Mouse (Mus musculus) hindbrain, embryonic 11.5 days (tissue): ENCODE results near the gene St7. TPM values are rescaled to one million over a fixed set of nuclear protein-coding genes. Genes with fewer than 3 reads are reported as not detected.
A peak's percentile ranks its signal among the peaks of the same experiment; 100 is the strongest.

Experiments
- ATAC-seq: fragments of 200-750 bp; cut with Nextera tagmentation; 2 replicates; pipeline ENCODE4 v1.8.0; 2017; ENCODE audit warnings: mild to moderate bottlenecking, moderate TSS enrichment, moderate library complexity; ENCODE audit not compliant: low FRiP score
- DNase-seq: peaks from one replicate; pipeline ENCODE4 v3.0.0-alpha.2; 2015; ENCODE audit warnings: low spot score
- H3K27ac ChIP-seq: fragments of 300-500 bp; sonication (generic); 2 replicates; pipeline ENCODE4 v1.5.1; 2014; ENCODE audit warnings: mild to moderate bottlenecking, low read depth, low read length
- H3K27me3 ChIP-seq: fragments of 300-500 bp; sonication (generic); 2 replicates; pipeline ENCODE4 v1.6.1; 2014; ENCODE audit warnings: mild to moderate bottlenecking, low read length, moderate library complexity, mixed read lengths; ENCODE audit not compliant: control insufficient read depth, insufficient read depth
- H3K36me3 ChIP-seq: fragments of 300-500 bp; sonication (generic); 2 replicates; pipeline ENCODE4 v1.6.1; 2014; ENCODE audit warnings: mild to moderate bottlenecking, low read length, moderate library complexity, mixed read lengths; ENCODE audit not compliant: control insufficient read depth, insufficient read depth
- H3K4me1 ChIP-seq: fragments of 300-500 bp; sonication (generic); replicated peaks from 2 replicates; pipeline ENCODE4 v1.6.1; 2014; ENCODE audit warnings: low read length, mixed read lengths; ENCODE audit not compliant: control insufficient read depth, insufficient read depth
- H3K4me2 ChIP-seq: fragments of 300-500 bp; sonication (generic); replicated peaks from 2 replicates; pipeline ENCODE4 v1.6.1; 2014; ENCODE audit warnings: mild to moderate bottlenecking, low read depth, low read length
- H3K4me3 ChIP-seq: fragments of 300-500 bp; sonication (generic); 2 replicates; pipeline ENCODE4 v1.5.1; 2014; ENCODE audit warnings: low read depth, low read length
- H3K9ac ChIP-seq: fragments of 300-500 bp; sonication (generic); 2 replicates; pipeline ENCODE4 v1.6.1; 2014; ENCODE audit warnings: low read depth, low read length
- H3K9me3 ChIP-seq: fragments of 300-500 bp; sonication (generic); 2 replicates; pipeline ENCODE4 v1.6.1; 2016; ENCODE audit warnings: low read length; ENCODE audit not compliant: control insufficient read depth
- WGBS: fragments of 180-500 bp; shearing (Covaris S2); extraction: QIAGEN DNeasy Blood & Tissue Kit; methylation state at CpG from one replicate; pipeline ENCODE4 v1.1.7; 2014; 5-methylcytosine and 5-hydroxymethylcytosine counted together
- polyA plus RNA-seq: library from polyadenylated mRNA; unstranded; fragments of >200 nt; fragmentation: Nextera tagmentation; extraction: Ambion mirVana; gene quantifications from 2 replicates; pipeline ENCODE4 v1.2.1, GENCODE M21; 2014

Gene St7
- polyA plus RNA-seq, 1 experiment from 2014 or later = 52.1 TPM

- Histone ChIP-seq H3K9ac (no peak overlapping the region), H3K4me3 (no peak overlapping the region), H3K4me1 (no peaks in the 10 kb centered on the region), H3K4me2 (no peak overlapping the region), H3K27me3 (no peaks in the 10 kb centered on the region), H3K9me3 (no peaks in the 10 kb centered on the region), H3K36me3 (no peaks in the 10 kb centered on the region), H3K27ac (no peak overlapping the region)
- no peak for ATAC-seq
- 94% methylated on average over 4 of the region's 4 CpGs for WGBS
- DNase-seq = no peak
Measured at GRCm38 (mm10) chr6:17742209-17742608, 49.5 kb downstream of the St7 start.

- WGBS = 94% methylated on average over 4 of the region's 4 CpGs
- no peak for ATAC-seq
Measured at GRCm38 (mm10) chr6:17743325-17743724, 50.6 kb downstream of the St7 start.

GRCm38 (mm10) chr6:17747724-17748123 lies 55.0 kb downstream of the St7 start:
- H3K36me3 ChIP-seq = no peaks in the 10 kb centered on the region
- H3K27ac ChIP-seq = no peak overlapping the region
- H3K4me2 ChIP-seq = no peak overlapping the region
- ATAC-seq (no peak), DNase-seq (no peak)
- 91% methylated on average over 13 of the region's 13 CpGs for WGBS
- no peaks in the 10 kb centered on the region for H3K9me3 ChIP-seq
- no peaks in the 10 kb centered on the region for H3K27me3 ChIP-seq
- no peaks in the 10 kb centered on the region for H3K4me1 ChIP-seq
- no peak overlapping the region for H3K9ac ChIP-seq
- H3K4me3 ChIP-seq = no peak overlapping the region

More at GRCm38 (mm10) chr6:17743325-17743724, 50.6 kb downstream of the St7 start:
- Histone ChIP-seq H3K4me2 (no peak overlapping the region), H3K27ac (no peak overlapping the region), H3K9ac (no peak overlapping the region), H3K36me3 (no peaks in the 10 kb centered on the region), H3K27me3 (no peaks in the 10 kb centered on the region), H3K4me3 (no peak overlapping the region), H3K9me3 (no peaks in the 10 kb centered on the region), H3K4me1 (no peaks in the 10 kb centered on the region)
- DNase-seq = no peak

- H3K27me3 ChIP-seq = no peaks in the 10 kb centered on the region
- H3K9me3 ChIP-seq = no peaks in the 10 kb centered on the region
- H3K4me1 ChIP-seq = no peaks in the 10 kb centered on the region
- H3K4me3 ChIP-seq = peak overlapping the region; percentile 45
- no peaks in the 10 kb centered on the region for H3K36me3 ChIP-seq
- ATAC-seq (peak; percentile 99), DNase-seq (peak; percentile 87)
- H3K9ac ChIP-seq = peak overlapping the region; percentile 67
- H3K4me2 ChIP-seq = peak overlapping the region; percentile 36
- WGBS = 2% methylated on average over 18 of the region's 18 CpGs
- peak overlapping the region; percentile 91 for H3K27ac ChIP-seq
Measured at GRCm38 (mm10) chr6:17748866-17749582, 56.3 kb downstream of the St7 start.

GRCm38 (mm10) chr6:17749596-17749995 lies 56.9 kb downstream of the St7 start:
- H3K27me3 ChIP-seq = no peaks in the 10 kb centered on the region

GRCm38 (mm10) chr6:17750041-17750660 lies 57.4 kb downstream of the St7 start:
- Histone ChIP-seq H3K27ac (peak overlapping the region; percentile 91; the same call in 1 of the 2 replicates), H3K4me1 (no peaks in the 10 kb centered on the region), H3K9me3 (no peaks in the 10 kb centered on the region), H3K4me2 (peak overlapping the region; percentile 36), H3K4me3 (peak overlapping the region; percentile 45), H3K36me3 (no peaks in the 10 kb centered on the region), H3K27me3 (no peaks in the 10 kb centered on the region), H3K9ac (peak overlapping the region; percentile 55)
- DNase-seq = peak; percentile 41
- 64% methylated on average over 9 of the region's 9 CpGs for WGBS
- no peak for ATAC-seq

More at GRCm38 (mm10) chr6:17749596-17749995, 56.9 kb downstream of the St7 start:
- peak overlapping the region; percentile 45 for H3K4me3 ChIP-seq
- H3K36me3 ChIP-seq = no peaks in the 10 kb centered on the region
- no peaks in the 10 kb centered on the region for H3K4me1 ChIP-seq
- H3K27ac ChIP-seq = peak overlapping the region; percentile 91
- H3K9ac ChIP-seq = peak overlapping the region; percentile 67
- no peaks in the 10 kb centered on the region for H3K9me3 ChIP-seq
- DNase-seq (peak; percentile 45), ATAC-seq (peak; percentile 41)
- 23% methylated on average over 3 of the region's 3 CpGs for WGBS
- peak overlapping the region; percentile 36 for H3K4me2 ChIP-seq

GRCm38 (mm10) chr6:17750957-17751356 lies 58.2 kb downstream of the St7 start:
- H3K27ac ChIP-seq = no peak overlapping the region

GRCm38 (mm10) chr6:17755902-17756301 lies 63.2 kb downstream of the St7 start:
- H3K27ac ChIP-seq = no peak overlapping the region
- H3K9ac ChIP-seq = no peak overlapping the region
- no peaks in the 10 kb centered on the region for H3K36me3 ChIP-seq
- ATAC-seq (no peak), DNase-seq (no peak)
- H3K27me3 ChIP-seq = no peaks in the 10 kb centered on the region
- 87% methylated on average over 6 of the region's 6 CpGs for WGBS
- H3K9me3 ChIP-seq = no peaks in the 10 kb centered on the region
- no peaks in the 10 kb centered on the region for H3K4me1 ChIP-seq
- H3K4me3 ChIP-seq = no peak overlapping the region
- no peak overlapping the region for H3K4me2 ChIP-seq

More at GRCm38 (mm10) chr6:17750957-17751356, 58.2 kb downstream of the St7 start:
- peak overlapping the region; percentile 55 for H3K9ac ChIP-seq
- peak overlapping the region; percentile 38 for H3K4me2 ChIP-seq
- no peaks in the 10 kb centered on the region for H3K27me3 ChIP-seq
- ATAC-seq (no peak), DNase-seq (no peak)
- H3K4me3 ChIP-seq = peak overlapping the region; percentile 45
- 67% methylated on average over 6 of the region's 6 CpGs for WGBS
- no peaks in the 10 kb centered on the region for H3K9me3 ChIP-seq
- no peaks in the 10 kb centered on the region for H3K4me1 ChIP-seq
- H3K36me3 ChIP-seq = no peaks in the 10 kb centered on the region

- Histone ChIP-seq H3K27ac (no peak overlapping the region), H3K4me1 (no peaks in the 10 kb centered on the region), H3K9me3 (no peaks in the 10 kb centered on the region), H3K36me3 (no peaks in the 10 kb centered on the region), H3K4me2 (no peak overlapping the region), H3K4me3 (no peak overlapping the region), H3K9ac (no peak overlapping the region), H3K27me3 (no peaks in the 10 kb centered on the region)
- 84% methylated on average over 4 of the region's 4 CpGs for WGBS
- ATAC-seq = no peak
- DNase-seq = no peak
Measured at GRCm38 (mm10) chr6:17758568-17758967, 65.8 kb downstream of the St7 start.
